16 mouse cellular contexts compared by ENCODE assay signal in genomic region chr11:57970541-57970940, GRCm38 (mm10). TPM values are rescaled to one million over a fixed set of nuclear protein-coding genes. Genes with fewer than 3 reads are reported as not detected.
DNase-seq lines count a peak whose midpoint lies in the region; ATAC-seq and TF ChIP-seq lines count a peak whose summit lies in the region.
"Had no signal": no experiment of that assay in that cellular context is flagged by ENCODE, and none has a peak within 500 bp of the region (broad histone marks: within the 10 kb centered on the region; RNA-seq: fewer than 3 reads in every experiment).

No protein-coding gene starts in this region.

- no peak for TF ChIP-seq CTCF in heart, adult 2 months (IDR thresholded peaks at IDR 0.05)

- peak overlapping the region; percentile 23; the same call in 1 of the 2 replicates for H3K27ac ChIP-seq in heart, embryonic 10.5 days
- no peak overlapping the region for H3K27ac ChIP-seq in heart, adult 2 months
- 0 out of 2 replicates have a peak overlapping the region, but pooled peaks have one; percentile 15 for H3K27ac ChIP-seq in liver, embryonic 12.5 days
- H3K27ac ChIP-seq in liver, embryonic 11.5 days (ENCODE audit: low read depth, low read length) = no peak overlapping the region
- H3K27ac ChIP-seq in embryonic facial prominence, embryonic 11.5 days (replicated peaks; ENCODE audit: low read depth, low read length) = no peak overlapping the region
- H3K27ac ChIP-seq: liver, embryonic 14.5 days; midbrain, embryonic 10.5 days had no signal

- H3K4me2 ChIP-seq in liver, embryonic 12.5 days = no peak overlapping the region
- no peak overlapping the region for H3K4me2 ChIP-seq in liver, embryonic 11.5 days
- no peak overlapping the region for H3K4me2 ChIP-seq in embryonic facial prominence, embryonic 11.5 days (ENCODE audit: low read depth, low read length)

- no peaks in the 10 kb centered on the region for H3K79me2 ChIP-seq in heart, adult 2 months (replicated peaks; ENCODE audit: control insufficient read depth, insufficient read depth, low read length)

- no peak for TF ChIP-seq POLR2A in heart, adult 2 months (IDR thresholded peaks at IDR 0.05; ENCODE audit: insufficient read depth, low read depth, low read length)

- no peak for TF ChIP-seq EP300 in heart, adult 2 months (IDR thresholded peaks at IDR 0.05; ENCODE audit: insufficient read depth, low read depth, low read length)

- intact Hi-C loops in heart, adult 2 months (cut with DNase I) = no loop called here

- no peaks in the 10 kb centered on the region; the same call in 1 of the 2 replicates for H3K27me3 ChIP-seq in heart, embryonic 10.5 days (ENCODE audit: insufficient read depth, poor library complexity, severe bottlenecking)
- H3K27me3 ChIP-seq in heart, adult 2 months (ENCODE audit: control insufficient read depth, insufficient read depth, low read length) = no peaks in the 10 kb centered on the region
- peaks cover 6% of the 10 kb centered on the region; the same call in 1 of the 2 replicates for H3K27me3 ChIP-seq in liver, embryonic 12.5 days (replicated peaks)
- no peaks in the 10 kb centered on the region for H3K27me3 ChIP-seq in liver, embryonic 11.5 days (replicated peaks; ENCODE audit: control insufficient read depth, insufficient read depth, low read length)
- H3K27me3 ChIP-seq in embryonic facial prominence, embryonic 11.5 days (ENCODE audit: control insufficient read depth, insufficient read depth, low read length) = no peaks in the 10 kb centered on the region

- H3K36me3 ChIP-seq in heart, embryonic 10.5 days = no peaks in the 10 kb centered on the region
- no peaks in the 10 kb centered on the region for H3K36me3 ChIP-seq in heart, adult 2 months (ENCODE audit: control insufficient read depth, insufficient read depth, low read length)
- no peaks in the 10 kb centered on the region for H3K36me3 ChIP-seq in liver, embryonic 12.5 days
- H3K36me3 ChIP-seq in liver, embryonic 11.5 days (ENCODE audit: control insufficient read depth, insufficient read depth, low read length) = no peaks in the 10 kb centered on the region
- H3K36me3 ChIP-seq in embryonic facial prominence, embryonic 11.5 days (replicated peaks; ENCODE audit: control insufficient read depth, insufficient read depth, low read depth, low read length) = no peaks in the 10 kb centered on the region
- H3K36me3 ChIP-seq: midbrain, embryonic 10.5 days had no signal

- H3K4me1 ChIP-seq in heart, embryonic 10.5 days = peaks cover 12% of the 10 kb centered on the region
- H3K4me1 ChIP-seq in heart, adult 2 months (ENCODE audit: control insufficient read depth, insufficient read depth, low read length) = no peaks in the 10 kb centered on the region
- peaks cover 42% of the 10 kb centered on the region for H3K4me1 ChIP-seq in liver, embryonic 12.5 days
- H3K4me1 ChIP-seq in liver, embryonic 11.5 days (replicated peaks; ENCODE audit: control insufficient read depth, insufficient read depth, low read length) = peaks cover 15% of the 10 kb centered on the region
- no peaks in the 10 kb centered on the region for H3K4me1 ChIP-seq in embryonic facial prominence, embryonic 11.5 days (ENCODE audit: control insufficient read depth, insufficient read depth, low read length)

- 27% methylated on average over 5 of the region's 5 CpGs for WGBS in heart, embryonic 10.5 days
- 40% methylated on average over 5 of the region's 5 CpGs for WGBS in heart, adult 2 months
- 40% methylated on average over 5 of the region's 5 CpGs for WGBS in liver, embryonic 12.5 days (ENCODE audit: insufficient replicate concordance)
- 38% methylated on average over 5 of the region's 5 CpGs for WGBS in liver, embryonic 11.5 days
- 23% methylated on average over 5 of the region's 5 CpGs for WGBS in embryonic facial prominence, embryonic 11.5 days

- no peak overlapping the region for H3K9ac ChIP-seq in heart, adult 2 months (ENCODE audit: low read depth, low read length)
- H3K9ac ChIP-seq in liver, embryonic 12.5 days = no peak overlapping the region
- H3K9ac ChIP-seq in liver, embryonic 11.5 days (ENCODE audit: low read depth, low read length) = no peak overlapping the region
- H3K9ac ChIP-seq in embryonic facial prominence, embryonic 11.5 days (replicated peaks; ENCODE audit: low read length) = no peak overlapping the region
- H3K9ac ChIP-seq: liver, embryonic 14.5 days had no signal

- ATAC-seq in liver, embryonic 12.5 days = no peak
- ATAC-seq in liver, embryonic 11.5 days (replicated peaks; ENCODE audit: low FRiP score) = no peak
- ATAC-seq in embryonic facial prominence, embryonic 11.5 days (replicated peaks; ENCODE audit: insufficient number of reproducible peaks, low FRiP score, low TSS enrichment, low read depth) = no peak
- ATAC-seq in cerebellum, adult (ENCODE audit: insufficient number of reproducible peaks, low FRiP score, low TSS enrichment) = no peak

- no peaks in the 10 kb centered on the region for H3K9me3 ChIP-seq in heart, embryonic 10.5 days
- H3K9me3 ChIP-seq in liver, embryonic 12.5 days (replicated peaks) = peaks cover 9% of the 10 kb centered on the region; the same call in 1 of the 2 replicates
- no peaks in the 10 kb centered on the region for H3K9me3 ChIP-seq in liver, embryonic 11.5 days (ENCODE audit: control insufficient read depth, low read length)
- no peaks in the 10 kb centered on the region for H3K9me3 ChIP-seq in embryonic facial prominence, embryonic 11.5 days (replicated peaks; ENCODE audit: control insufficient read depth, low read length)
- H3K9me3 ChIP-seq: midbrain, embryonic 10.5 days had no signal

- no peak overlapping the region for H3K4me3 ChIP-seq in heart, embryonic 10.5 days
- H3K4me3 ChIP-seq in heart, adult 2 months = no peak overlapping the region
- H3K4me3 ChIP-seq in liver, embryonic 12.5 days = no peak overlapping the region
- H3K4me3 ChIP-seq in liver, embryonic 11.5 days (ENCODE audit: low read depth, low read length) = no peak overlapping the region
- no peak overlapping the region for H3K4me3 ChIP-seq in embryonic facial prominence, embryonic 11.5 days (ENCODE audit: low read depth, low read length)
- H3K4me3 ChIP-seq: erythroblast, embryonic 14.5 days; midbrain, embryonic 10.5 days had no signal

- DNase-seq in heart, embryonic 10.5 days (ENCODE audit: low spot score) = no peak
- no peak for DNase-seq in heart, adult 2 months
- no peak for DNase-seq in liver, embryonic 11.5 days (ENCODE audit: low spot score)
- DNase-seq in embryonic facial prominence, embryonic 11.5 days (ENCODE audit: low spot score) = peak; percentile 14
- peak; percentile 28 to 38 for DNase-seq in lung, postnatal 4 days
- no peak for DNase-seq in ovary, postnatal 36 days (ENCODE audit: low spot score)
- DNase-seq: gastrocnemius, postnatal 10 days; kidney, adult 8-10 months; layer of hippocampus, postnatal 36 days; spleen, adult 18-20 months; thymus, adult 2 months had no signal

RNA-seq across cellular contexts. Expression of gene Larp1, which starts 38.3 kb away (rescaled TPM):
- polyA plus RNA-seq in heart, embryonic 10.5 days (2016; fragmentation: Nextera tagmentation; extraction: Ambion mirVana) = 18.3 and 21.8 TPM in 2 replicates
- 10 to 100 TPM; 57.4 to 63.4 TPM for total RNA-seq in heart, adult 2 months (2021)
- 26.5 and 35.7 TPM in 2 replicates for polyA plus RNA-seq in heart, adult 2 months (2012; rRNA removed)
- 41.6 and 42.4 TPM in 2 replicates for polyA plus RNA-seq in liver, embryonic 12.5 days (2016; fragmentation: Nextera tagmentation; extraction: Ambion mirVana)
- polyA plus RNA-seq in liver, embryonic 11.5 days (2014; fragmentation: Nextera tagmentation; extraction: Ambion mirVana) = 37.2 and 43.0 TPM in 2 replicates
- 14.7 and 15.2 TPM in 2 replicates for polyA plus RNA-seq in embryonic facial prominence, embryonic 11.5 days (2014; fragmentation: Nextera tagmentation; extraction: Ambion mirVana)

Comparison
In these comparisons a context has a peak if more than half of its experiments do, and no peak if none do; other contexts are left out.
1. H3K27ac ChIP-seq: peak in heart, embryonic 10.5 days (single experiment) and liver, embryonic 12.5 days (single experiment); none in heart, adult 2 months (single experiment), liver, embryonic 11.5 days (single experiment) and embryonic facial prominence, embryonic 11.5 days (single experiment).
2. DNase-seq: peak in embryonic facial prominence, embryonic 11.5 days (single experiment) and lung, postnatal 4 days (2 of 2); none in heart, embryonic 10.5 days (single experiment), heart, adult 2 months (0 of 2), liver, embryonic 11.5 days (single experiment) and ovary, postnatal 36 days (single experiment).